Mouse (Mus musculus): ENCODE results near the gene Tas2r110.

Tas2r110 gene

GRCm38 (mm10) chr6:132867708-132868107 is at the start of gene Tas2r110:
TSS of gene Tas2r110 (plus strand) at chr6:132868008.
- no peak for DNase-seq

GRCm38 (mm10) chr6:132846842-132847241 is 21.0 kb upstream of the Tas2r110 start, which contains the start of gene Tas2r123:
TSS of gene Tas2r123 (plus strand) at chr6:132847142.
- no peak for DNase-seq

GRCm38 (mm10) chr6:132855138-132855537 is 12.7 kb upstream of the Tas2r110 start, which contains the start of gene Tas2r116:
TSS of gene Tas2r116 (plus strand) at chr6:132855438.
- DNase-seq: no peak

- DNase-seq: no peak
Measured at GRCm38 (mm10) chr6:132892711-132893110, 24.9 kb downstream of the Tas2r110 start, which contains the start of gene Tas2r113. TSS of gene Tas2r113 (plus strand) at chr6:132893011.

- DNase-seq: no peak
Measured at GRCm38 (mm10) chr6:132909351-132909750, 41.5 kb downstream of the Tas2r110 start, which contains the start of gene Tas2r125. TSS of gene Tas2r125 (plus strand) at chr6:132909651.

Data from kidney, postnatal 14 days (tissue).